Mouse (Mus musculus): ENCODE results near the gene Lcmt1. TPM values are rescaled to one million over a fixed set of nuclear protein-coding genes. Genes with fewer than 3 reads are reported as not detected.

Lcmt1 gene
- polyA plus RNA-seq, 1 experiment from 2014 or later: 112 TPM

GRCm38 (mm10) chr7:123366806-123367205 is 2.8 kb upstream of the Lcmt1 start:
- 83% methylated on average over 8 of the region's 8 CpGs for WGBS
- no peak overlapping the region for H3K9ac ChIP-seq (replicated peaks; ENCODE audit: low read depth, low read length)

GRCm38 (mm10) chr7:123367218-123368150 is 2.1 kb upstream of the Lcmt1 start:
- no peaks in the 10 kb centered on the region for H3K36me3 ChIP-seq (ENCODE audit: control insufficient read depth, insufficient read depth, low read length)
- H3K27me3 ChIP-seq (ENCODE audit: control insufficient read depth, insufficient read depth, low read length): peaks cover 2% of the 10 kb centered on the region; the same call in 1 of the 2 replicates
- no peak overlapping the region for H3K9ac ChIP-seq (replicated peaks; ENCODE audit: low read depth, low read length)
- peaks cover 19% of the 10 kb centered on the region for H3K4me1 ChIP-seq (ENCODE audit: control insufficient read depth, insufficient read depth, low read length)
- no peak overlapping the region for H3K27ac ChIP-seq (ENCODE audit: low read depth, low read length)
- 79% methylated on average over 12 of the region's 16 CpGs for WGBS
- ATAC-seq (ENCODE audit: low read depth): no peak
- H3K9me3 ChIP-seq (ENCODE audit: control insufficient read depth, low read length): no peaks in the 10 kb centered on the region
- H3K4me3 ChIP-seq (ENCODE audit: low read depth, low read length): no peak overlapping the region
- no peak overlapping the region; the same call in 1 of the 2 replicates for H3K4me2 ChIP-seq (ENCODE audit: low read depth, low read length)

More at GRCm38 (mm10) chr7:123366806-123367205, 2.8 kb upstream of the Lcmt1 start:
- no peak overlapping the region for H3K4me3 ChIP-seq (ENCODE audit: low read depth, low read length)
- peaks cover 2% of the 10 kb centered on the region; the same call in 1 of the 2 replicates for H3K27me3 ChIP-seq (ENCODE audit: control insufficient read depth, insufficient read depth, low read length)
- ATAC-seq (ENCODE audit: low read depth): no peak
- H3K4me2 ChIP-seq (ENCODE audit: low read depth, low read length): no peak overlapping the region
- no peaks in the 10 kb centered on the region for H3K9me3 ChIP-seq (ENCODE audit: control insufficient read depth, low read length)
- H3K36me3 ChIP-seq (ENCODE audit: control insufficient read depth, insufficient read depth, low read length): no peaks in the 10 kb centered on the region
- H3K27ac ChIP-seq (ENCODE audit: low read depth, low read length): no peak overlapping the region
- peaks cover 19% of the 10 kb centered on the region for H3K4me1 ChIP-seq (ENCODE audit: control insufficient read depth, insufficient read depth, low read length)

- Histone ChIP-seq H3K27me3 (ENCODE audit: control insufficient read depth, insufficient read depth, low read length) (peaks cover 2% of the 10 kb centered on the region; the same call in 1 of the 2 replicates), H3K4me2 (ENCODE audit: low read depth, low read length) (peak overlapping the region; percentile 80), H3K9me3 (ENCODE audit: control insufficient read depth, low read length) (no peaks in the 10 kb centered on the region), H3K27ac (ENCODE audit: low read depth, low read length) (no peak overlapping the region), H3K36me3 (ENCODE audit: control insufficient read depth, insufficient read depth, low read length) (no peaks in the 10 kb centered on the region), H3K4me1 (ENCODE audit: control insufficient read depth, insufficient read depth, low read length) (peaks cover 19% of the 10 kb centered on the region), H3K4me3 (ENCODE audit: low read depth, low read length) (peak overlapping the region; percentile 79; the same call in 1 of the 2 replicates), H3K9ac (replicated peaks; ENCODE audit: low read depth, low read length) (no peak overlapping the region)
- no peak for ATAC-seq (ENCODE audit: low read depth)
- 73% methylated on average over 2 of the region's 2 CpGs for WGBS
Measured at GRCm38 (mm10) chr7:123368187-123368586, 1.4 kb upstream of the Lcmt1 start.

GRCm38 (mm10) chr7:123368778-123369746 is 522 bp upstream of the Lcmt1 start:
- H3K27me3 ChIP-seq (ENCODE audit: control insufficient read depth, insufficient read depth, low read length): peaks cover 2% of the 10 kb centered on the region; the same call in 1 of the 2 replicates
- H3K27ac ChIP-seq (ENCODE audit: low read depth, low read length): peak overlapping the region; percentile 83
- peaks cover 19% of the 10 kb centered on the region for H3K4me1 ChIP-seq (ENCODE audit: control insufficient read depth, insufficient read depth, low read length)
- H3K9me3 ChIP-seq (ENCODE audit: control insufficient read depth, low read length): no peaks in the 10 kb centered on the region
- H3K4me3 ChIP-seq (ENCODE audit: low read depth, low read length): peak overlapping the region; percentile 79
- peak overlapping the region; percentile 80 for H3K4me2 ChIP-seq (ENCODE audit: low read depth, low read length)
- peak; percentile 76 for ATAC-seq (ENCODE audit: low read depth)
- WGBS: 2% methylated on average over 50 of the region's 51 CpGs
- H3K36me3 ChIP-seq (ENCODE audit: control insufficient read depth, insufficient read depth, low read length): no peaks in the 10 kb centered on the region
- peak overlapping the region; percentile 82 for H3K9ac ChIP-seq (replicated peaks; ENCODE audit: low read depth, low read length)

- Histone ChIP-seq H3K27ac (ENCODE audit: low read depth, low read length) (no peak overlapping the region), H3K4me2 (ENCODE audit: low read depth, low read length) (peak overlapping the region; percentile 80), H3K9me3 (ENCODE audit: control insufficient read depth, low read length) (no peaks in the 10 kb centered on the region), H3K36me3 (ENCODE audit: control insufficient read depth, insufficient read depth, low read length) (no peaks in the 10 kb centered on the region), H3K4me3 (ENCODE audit: low read depth, low read length) (peak overlapping the region; percentile 79), H3K4me1 (ENCODE audit: control insufficient read depth, insufficient read depth, low read length) (peaks cover 19% of the 10 kb centered on the region), H3K27me3 (ENCODE audit: control insufficient read depth, insufficient read depth, low read length) (peaks cover 2% of the 10 kb centered on the region; the same call in 1 of the 2 replicates), H3K9ac (replicated peaks; ENCODE audit: low read depth, low read length) (peak overlapping the region; percentile 82)
- ATAC-seq (ENCODE audit: low read depth): no peak
- 40% methylated on average over 9 of the region's 9 CpGs for WGBS
Measured at GRCm38 (mm10) chr7:123370700-123371099, 1.1 kb downstream of the Lcmt1 start.

GRCm38 (mm10) chr7:123371501-123371900 is 1.9 kb downstream of the Lcmt1 start:
- no peaks in the 10 kb centered on the region for H3K36me3 ChIP-seq (ENCODE audit: control insufficient read depth, insufficient read depth, low read length)
- no peaks in the 10 kb centered on the region for H3K9me3 ChIP-seq (ENCODE audit: control insufficient read depth, low read length)
- H3K9ac ChIP-seq (replicated peaks; ENCODE audit: low read depth, low read length): no peak overlapping the region
- peaks cover 2% of the 10 kb centered on the region; the same call in 1 of the 2 replicates for H3K27me3 ChIP-seq (ENCODE audit: control insufficient read depth, insufficient read depth, low read length)
- no peak overlapping the region for H3K27ac ChIP-seq (ENCODE audit: low read depth, low read length)
- H3K4me3 ChIP-seq (ENCODE audit: low read depth, low read length): no peak overlapping the region
- WGBS: 60% methylated on average over 3 of the region's 3 CpGs
- peaks cover 19% of the 10 kb centered on the region for H3K4me1 ChIP-seq (ENCODE audit: control insufficient read depth, insufficient read depth, low read length)
- no peak for ATAC-seq (ENCODE audit: low read depth)
- no peak overlapping the region for H3K4me2 ChIP-seq (ENCODE audit: low read depth, low read length)

GRCm38 (mm10) chr7:123377443-123378400 is 8.1 kb downstream of the Lcmt1 start:
- Histone ChIP-seq H3K4me3 (ENCODE audit: low read depth, low read length) (peak overlapping the region; percentile 70), H3K27me3 (ENCODE audit: control insufficient read depth, insufficient read depth, low read length) (no peaks in the 10 kb centered on the region), H3K27ac (ENCODE audit: low read depth, low read length) (peak overlapping the region; percentile 79), H3K4me1 (ENCODE audit: control insufficient read depth, insufficient read depth, low read length) (peaks cover 12% of the 10 kb centered on the region), H3K9ac (replicated peaks; ENCODE audit: low read depth, low read length) (peak overlapping the region; percentile 66), H3K9me3 (ENCODE audit: control insufficient read depth, low read length) (no peaks in the 10 kb centered on the region), H3K4me2 (ENCODE audit: low read depth, low read length) (peak overlapping the region; percentile 62), H3K36me3 (ENCODE audit: control insufficient read depth, insufficient read depth, low read length) (no peaks in the 10 kb centered on the region)
- whole genome bisulfite sequencing: 4% methylated on average over 41 of the region's 41 CpGs
- ATAC-seq (ENCODE audit: low read depth): peak; percentile 100

Data from neural tube, embryonic 14.5 days (tissue).